Mouse (Mus musculus): ENCODE data around the gene Arl6ip4. TPM values are rescaled to one million over a fixed set of nuclear protein-coding genes. Genes with fewer than 3 reads are reported as not detected.
A peak's percentile ranks its signal among the peaks of the same experiment; 100 is the strongest.

The Arl6ip4 gene
- total and polyA plus RNA-seq, 3 experiments = 17.5 to 41.5 (median 34.2) TPM

- no peaks in the 10 kb centered on the region for H3K4me1 ChIP-seq (ENCODE audit: control insufficient read depth, insufficient read depth, low read length)
- no peak overlapping the region for H3K9ac ChIP-seq (ENCODE audit: low read depth, low read length)
- 94% methylated on average over 9 of the region's 9 CpGs for WGBS
- H3K79me2 ChIP-seq (replicated peaks; ENCODE audit: control insufficient read depth, insufficient read depth, low read length) = no peaks in the 10 kb centered on the region
- no peak overlapping the region for H3K4me3 ChIP-seq
- H3K27ac ChIP-seq = no peak overlapping the region
- no peaks in the 10 kb centered on the region for H3K27me3 ChIP-seq (ENCODE audit: control insufficient read depth, insufficient read depth, low read length)
- TF ChIP-seq CTCF (IDR thresholded peaks at IDR 0.05) = no peak
- TF ChIP-seq POLR2A (IDR thresholded peaks at IDR 0.05; ENCODE audit: insufficient read depth, low read depth, low read length) = no peak
- TF ChIP-seq EP300 (IDR thresholded peaks at IDR 0.05; ENCODE audit: insufficient read depth, low read depth, low read length) = no peak
- no peak for DNase-seq
- intact Hi-C loops (cut with DNase I) = no loop called here
- no peaks in the 10 kb centered on the region for H3K36me3 ChIP-seq (ENCODE audit: control insufficient read depth, insufficient read depth, low read length)
These were observed 12.3 kb upstream of the Arl6ip4 start for GRCm38 (mm10) chr5:124103552-124103951.

- H3K9ac ChIP-seq (ENCODE audit: low read depth, low read length) = peak overlapping the region; percentile 51
- H3K27me3 ChIP-seq (ENCODE audit: control insufficient read depth, insufficient read depth, low read length) = no peaks in the 10 kb centered on the region
- peaks cover 6% of the 10 kb centered on the region for H3K4me1 ChIP-seq (ENCODE audit: control insufficient read depth, insufficient read depth, low read length)
- peak overlapping the region; percentile 98 for H3K4me3 ChIP-seq
- no peak for DNase-seq
- peaks cover 4% of the 10 kb centered on the region; the same call in 1 of the 2 replicates for H3K79me2 ChIP-seq (replicated peaks; ENCODE audit: control insufficient read depth, insufficient read depth, low read length)
- peak overlapping the region; percentile 95 for H3K27ac ChIP-seq
- H3K36me3 ChIP-seq (ENCODE audit: control insufficient read depth, insufficient read depth, low read length) = no peaks in the 10 kb centered on the region
- peak; percentile 85 for TF ChIP-seq CTCF (IDR thresholded peaks at IDR 0.05)
- no peak for TF ChIP-seq POLR2A (IDR thresholded peaks at IDR 0.05; ENCODE audit: insufficient read depth, low read depth, low read length)
- no peak for TF ChIP-seq EP300 (IDR thresholded peaks at IDR 0.05; ENCODE audit: insufficient read depth, low read depth, low read length)
- intact Hi-C loops (cut with DNase I) = loop anchor here (5.0 to 10.0 kb wide), 2 partner anchors 141 to 434 kb away; partner anchors contain the start of gene Tmed2
- WGBS = 23% methylated on average over 17 of the region's 17 CpGs
These were observed 4.7 kb upstream of the Arl6ip4 start for GRCm38 (mm10) chr5:124111077-124111741.

DNA sequence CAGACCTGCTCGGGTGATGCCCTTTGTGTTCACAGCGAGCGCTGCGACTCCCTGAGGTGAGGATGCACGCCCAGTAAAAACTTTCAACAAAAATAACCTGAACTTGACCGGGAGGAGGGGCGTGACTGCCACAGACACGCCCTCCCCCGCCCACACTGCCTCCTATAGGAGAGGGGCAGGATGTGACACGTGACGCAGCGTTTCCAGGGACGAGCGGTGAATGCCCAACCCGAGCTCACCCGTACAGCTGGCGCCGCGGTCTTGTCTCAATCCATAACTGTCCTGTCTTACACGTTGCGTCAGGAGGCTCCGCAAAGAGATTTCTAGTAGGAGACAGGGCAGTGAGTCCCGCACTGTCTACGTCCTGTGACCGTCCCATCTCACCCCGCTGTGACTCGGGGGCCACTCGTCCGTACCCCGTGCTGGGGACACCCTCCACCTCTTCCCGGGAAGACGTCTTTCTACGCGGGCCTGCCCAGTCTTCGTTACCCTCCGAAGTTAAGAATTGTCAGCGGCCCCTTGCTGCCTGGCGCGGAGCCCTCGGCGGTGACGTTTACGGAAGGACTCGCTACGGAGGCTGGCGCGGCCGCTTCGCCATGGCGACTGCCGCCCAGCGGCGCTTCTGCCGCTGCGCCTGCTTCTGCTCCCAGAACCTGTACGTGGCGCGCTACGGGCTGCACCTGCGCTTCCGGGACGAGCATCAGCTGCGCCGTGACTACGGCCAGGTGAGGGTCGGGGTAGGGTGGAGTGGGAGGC is 4.0 kb upstream of the Arl6ip4 start, which contains the start of gene Ogfod2:
TSS of gene Ogfod2 (plus strand) at position 556 of the 756 bp plus-strand sequence.
- Histone ChIP-seq H3K4me3 (peak within 1 kb of the TSS; percentile 98), H3K9ac (ENCODE audit: low read depth, low read length) (peak within 1 kb of the TSS; percentile 84), H3K27ac (peak within 1 kb of the TSS; percentile 95), H3K27me3 (ENCODE audit: control insufficient read depth, insufficient read depth, low read length) (no peaks in the 10 kb centered on the region), H3K4me1 (ENCODE audit: control insufficient read depth, insufficient read depth, low read length) (peaks cover 11% of the 10 kb centered on the region), H3K79me2 (replicated peaks; ENCODE audit: control insufficient read depth, insufficient read depth, low read length) (peaks cover 5% of the 10 kb centered on the region; the same call in 1 of the 2 replicates), H3K36me3 (ENCODE audit: control insufficient read depth, insufficient read depth, low read length) (no peaks in the 10 kb centered on the region)
- TF ChIP-seq EP300 (IDR thresholded peaks at IDR 0.05; ENCODE audit: insufficient read depth, low read depth, low read length) (peak; percentile 61; the same call in 1 of the 2 replicates), POLR2A (IDR thresholded peaks at IDR 0.05; ENCODE audit: insufficient read depth, low read depth, low read length) (peak; percentile 89), CTCF (IDR thresholded peaks at IDR 0.05) (peak; percentile 49)
- under 1% methylated on average over 66 of the region's 66 CpGs for WGBS
- intact Hi-C loops (cut with DNase I) = loop anchor here (5.0 to 10.0 kb wide), 2 partner anchors 140 to 433 kb away; partner anchors contain the start of gene Tmed2
- peak; percentile 95 to 98 for DNase-seq

DNA sequence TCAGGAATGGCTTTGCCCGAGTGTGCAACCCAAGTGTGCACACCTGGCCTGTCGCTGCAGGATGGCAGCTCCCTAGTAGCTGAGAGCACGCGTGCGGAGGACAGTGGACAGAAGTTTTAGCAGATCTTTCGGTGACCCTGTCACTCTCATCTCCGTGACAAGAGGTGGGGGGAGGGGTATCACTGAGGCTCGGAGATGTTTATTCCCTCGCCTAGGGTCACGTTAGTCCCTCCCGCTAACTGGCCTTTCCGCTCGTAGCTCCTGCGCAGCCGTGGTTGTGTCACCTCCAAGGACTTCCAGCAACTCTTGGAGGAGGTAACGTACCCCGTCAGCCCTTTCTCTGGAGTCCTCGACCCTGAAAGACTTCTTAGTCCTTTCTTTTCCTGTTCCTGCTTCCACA is 3.4 kb upstream of the Arl6ip4 start:
- intact Hi-C loops (cut with DNase I) = loop anchor here (5.0 to 10.0 kb wide), 2 partner anchors 140 to 432 kb away; partner anchors contain the start of gene Tmed2
- Histone ChIP-seq H3K27ac (peak overlapping the region; percentile 95), H3K79me2 (replicated peaks; ENCODE audit: control insufficient read depth, insufficient read depth, low read length) (peaks cover 5% of the 10 kb centered on the region; the same call in 1 of the 2 replicates), H3K9ac (ENCODE audit: low read depth, low read length) (peak overlapping the region; percentile 79), H3K36me3 (ENCODE audit: control insufficient read depth, insufficient read depth, low read length) (no peaks in the 10 kb centered on the region), H3K27me3 (ENCODE audit: control insufficient read depth, insufficient read depth, low read length) (no peaks in the 10 kb centered on the region), H3K4me3 (peak overlapping the region; percentile 98), H3K4me1 (ENCODE audit: control insufficient read depth, insufficient read depth, low read length) (peaks cover 13% of the 10 kb centered on the region)
- WGBS = 1% methylated on average over 18 of the region's 18 CpGs
- no peak for DNase-seq
- no peak for TF ChIP-seq EP300 (IDR thresholded peaks at IDR 0.05; ENCODE audit: insufficient read depth, low read depth, low read length)
- TF ChIP-seq POLR2A (IDR thresholded peaks at IDR 0.05; ENCODE audit: insufficient read depth, low read depth, low read length) = no peak
- TF ChIP-seq CTCF (IDR thresholded peaks at IDR 0.05) = no peak

- intact Hi-C loops (cut with DNase I) = loop anchor here (5.0 to 10.0 kb wide), 2 partner anchors 139 to 432 kb away; partner anchors contain the start of gene Tmed2
These were observed 2.9 kb upstream of the Arl6ip4 start for GRCm38 (mm10) chr5:124113030-124113429.

More at GRCm38 (mm10) chr5:124113030-124113429, 2.9 kb upstream of the Arl6ip4 start:
- Histone ChIP-seq H3K9ac (ENCODE audit: low read depth, low read length) (peak overlapping the region; percentile 79; the same call in 1 of the 2 replicates), H3K27ac (no peak overlapping the region; the same call in 1 of the 2 replicates), H3K79me2 (replicated peaks; ENCODE audit: control insufficient read depth, insufficient read depth, low read length) (peaks cover 5% of the 10 kb centered on the region; the same call in 1 of the 2 replicates), H3K4me3 (peak overlapping the region; percentile 98), H3K4me1 (ENCODE audit: control insufficient read depth, insufficient read depth, low read length) (peaks cover 13% of the 10 kb centered on the region), H3K27me3 (ENCODE audit: control insufficient read depth, insufficient read depth, low read length) (no peaks in the 10 kb centered on the region), H3K36me3 (ENCODE audit: control insufficient read depth, insufficient read depth, low read length) (no peaks in the 10 kb centered on the region)
- TF ChIP-seq POLR2A (IDR thresholded peaks at IDR 0.05; ENCODE audit: insufficient read depth, low read depth, low read length) (no peak), CTCF (IDR thresholded peaks at IDR 0.05) (peak; percentile 58), EP300 (IDR thresholded peaks at IDR 0.05; ENCODE audit: insufficient read depth, low read depth, low read length) (no peak)
- DNase-seq = peak; percentile 54 to 60
- 17% methylated on average over 14 of the region's 14 CpGs for WGBS
